Mouse (Mus musculus): ENCODE measurements at regions not wholly inside any gene's neighbourhood (a gene's known extent, or its start where the extent isn't known, plus 50 kb on each side); places are given as distances from the start of the nearest gene placed in this dataset.

GRCm38 (mm10) chr5:120020748-120021147, 95.5 kb upstream of the Rbm19 start:
- TF ChIP-seq CTCF (IDR thresholded peaks at IDR 0.05; ENCODE audit: borderline replicate concordance, extremely low read depth, insufficient read depth, insufficient read length) = no peak
- TF ChIP-seq POLR2A (IDR thresholded peaks at IDR 0.05; ENCODE audit: borderline replicate concordance, extremely low read depth, insufficient read depth, insufficient read length, poor library complexity, severe bottlenecking) = no peak
